Mouse (Mus musculus): ENCODE data around the gene Rab40c. TPM values are rescaled to one million over a fixed set of nuclear protein-coding genes. Genes with fewer than 3 reads are reported as not detected.

Gene Rab40c
- polyA plus RNA-seq (2012; rRNA removed) = 31.3 and 34.8 TPM in 2 replicates

DNA sequence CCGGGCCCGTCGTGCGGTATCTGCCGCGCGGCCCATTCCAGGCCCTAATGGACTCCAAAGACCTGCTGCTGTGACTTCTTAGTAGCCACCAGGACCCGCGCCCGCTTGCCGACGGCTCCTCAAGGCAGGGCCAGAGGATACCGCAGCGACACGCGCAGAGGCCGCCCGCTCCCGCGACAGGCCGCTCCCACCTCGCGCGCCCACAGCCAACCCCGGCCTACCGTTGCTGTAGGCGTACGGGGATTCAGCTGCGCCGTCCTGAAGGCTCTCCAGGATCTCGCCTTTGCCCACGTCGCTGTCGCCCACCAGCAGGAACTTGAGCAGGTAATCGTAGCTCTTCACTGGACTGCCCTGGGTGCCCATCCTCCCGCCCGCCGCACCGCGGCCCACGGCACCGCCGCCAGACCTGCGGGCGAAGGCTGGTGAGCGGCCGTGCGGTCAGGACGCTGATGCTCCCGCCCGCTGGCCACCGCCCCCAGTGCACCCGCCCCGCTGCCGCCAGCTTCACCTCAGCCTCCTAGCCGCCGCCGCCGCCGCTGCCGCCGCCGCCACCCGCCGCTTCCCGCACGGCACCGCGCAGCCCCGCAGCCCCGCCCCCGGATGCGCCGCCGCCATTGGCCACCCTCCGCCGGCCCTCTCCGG, at the start of gene Rab40c:
Rab40c (minus strand) TSS at position 584 of the 642 bp plus-strand sequence.
- Histone ChIP-seq H3K27me3 (replicated peaks; ENCODE audit: control insufficient read depth, insufficient read depth, low read length) (no peaks in the 10 kb centered on the region), H3K4me1 (ENCODE audit: control insufficient read depth, insufficient read depth, low read length) (peaks cover 11% of the 10 kb centered on the region; the same call in 1 of the 2 replicates), H3K4me3 (ENCODE audit: insufficient read depth, low read depth, low read length) (peak within 1 kb of the TSS; percentile 96), H3K27ac (ENCODE audit: insufficient read depth, low read depth, low read length) (peak within 1 kb of the TSS; percentile 96), H3K36me3 (ENCODE audit: control insufficient read depth, insufficient read depth, low read length) (no peaks in the 10 kb centered on the region)
- no peak for DNase-seq
- 1% methylated on average over 77 of the region's 78 CpGs for WGBS
- TF ChIP-seq CTCF (conservative IDR thresholded peaks at IDR 0.05; ENCODE audit: insufficient read depth, insufficient read length, low read depth, low read length) (no peak), POLR2A (IDR thresholded peaks at IDR 0.05; ENCODE audit: low read depth, low read length) (no peak)

DNA sequence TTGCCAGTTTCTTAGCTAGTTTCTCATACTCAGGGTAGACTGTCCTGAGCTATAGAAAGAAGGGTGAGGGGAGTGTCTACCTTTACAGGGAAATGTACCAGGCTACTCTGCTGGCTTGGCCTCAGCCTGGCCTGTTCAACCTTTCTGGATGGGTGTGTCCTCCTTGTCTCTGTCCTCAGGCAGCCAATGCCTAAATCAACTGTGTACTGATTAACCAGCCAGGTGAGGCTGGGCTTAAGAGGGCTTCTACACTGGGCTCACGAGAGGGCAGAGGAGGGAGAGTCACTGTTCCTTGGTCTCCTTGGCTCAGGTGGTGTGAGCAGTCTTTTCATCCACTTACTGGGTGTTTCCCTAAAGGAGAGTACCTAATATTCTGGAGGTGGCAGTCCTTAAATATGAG, 48.6 kb upstream of the Rab40c start:
- H3K36me3 ChIP-seq (ENCODE audit: control insufficient read depth, insufficient read depth, low read length) = no peaks in the 10 kb centered on the region; the same call in 1 of the 2 replicates
- TF ChIP-seq POLR2A (IDR thresholded peaks at IDR 0.05; ENCODE audit: low read depth, low read length) (peak; percentile 15), CTCF (conservative IDR thresholded peaks at IDR 0.05; ENCODE audit: insufficient read depth, insufficient read length, low read depth, low read length) (no peak)
- DNase-seq = peak; percentile 86
- H3K27me3 ChIP-seq (replicated peaks; ENCODE audit: control insufficient read depth, insufficient read depth, low read length) = no peaks in the 10 kb centered on the region
- WGBS = 23% methylated on average over 1 of the region's 1 CpGs
- H3K27ac ChIP-seq (ENCODE audit: insufficient read depth, low read depth, low read length) = peak overlapping the region; percentile 42; the same call in 1 of the 2 replicates
- H3K4me3 ChIP-seq (ENCODE audit: insufficient read depth, low read depth, low read length) = no peak overlapping the region
- H3K4me1 ChIP-seq (ENCODE audit: control insufficient read depth, insufficient read depth, low read length) = peaks cover 14% of the 10 kb centered on the region

DNA sequence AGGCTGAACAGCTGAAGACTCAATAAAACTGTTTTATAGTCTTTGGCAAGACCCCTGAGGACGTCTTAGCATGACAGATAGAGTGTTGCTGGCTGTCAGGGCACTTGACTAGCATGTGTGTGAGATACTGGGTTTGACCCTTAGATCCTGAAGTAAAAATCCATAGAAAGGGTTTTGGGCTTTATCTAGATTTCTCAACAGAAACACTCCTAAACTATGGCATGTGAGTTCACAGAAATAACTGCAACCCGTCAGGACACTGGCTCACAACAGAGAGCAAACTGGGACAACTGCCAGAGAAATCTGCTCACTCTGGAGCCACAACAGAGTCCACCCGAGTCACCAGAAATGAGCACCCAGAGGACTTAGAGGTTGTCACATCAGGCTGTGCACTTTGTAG, 48.1 kb upstream of the Rab40c start:
- peaks cover 14% of the 10 kb centered on the region for H3K4me1 ChIP-seq (ENCODE audit: control insufficient read depth, insufficient read depth, low read length)
- peak; percentile 46 for DNase-seq
- no peaks in the 10 kb centered on the region for H3K36me3 ChIP-seq (ENCODE audit: control insufficient read depth, insufficient read depth, low read length)
- H3K27me3 ChIP-seq (replicated peaks; ENCODE audit: control insufficient read depth, insufficient read depth, low read length) = no peaks in the 10 kb centered on the region
- TF ChIP-seq CTCF (conservative IDR thresholded peaks at IDR 0.05; ENCODE audit: insufficient read depth, insufficient read length, low read depth, low read length) (no peak), POLR2A (IDR thresholded peaks at IDR 0.05; ENCODE audit: low read depth, low read length) (no peak)
- H3K27ac ChIP-seq (ENCODE audit: insufficient read depth, low read depth, low read length) = peak overlapping the region; percentile 24; the same call in 1 of the 2 replicates
- 20% methylated on average over 3 of the region's 3 CpGs for WGBS
- no peak overlapping the region for H3K4me3 ChIP-seq (ENCODE audit: insufficient read depth, low read depth, low read length)

DNA sequence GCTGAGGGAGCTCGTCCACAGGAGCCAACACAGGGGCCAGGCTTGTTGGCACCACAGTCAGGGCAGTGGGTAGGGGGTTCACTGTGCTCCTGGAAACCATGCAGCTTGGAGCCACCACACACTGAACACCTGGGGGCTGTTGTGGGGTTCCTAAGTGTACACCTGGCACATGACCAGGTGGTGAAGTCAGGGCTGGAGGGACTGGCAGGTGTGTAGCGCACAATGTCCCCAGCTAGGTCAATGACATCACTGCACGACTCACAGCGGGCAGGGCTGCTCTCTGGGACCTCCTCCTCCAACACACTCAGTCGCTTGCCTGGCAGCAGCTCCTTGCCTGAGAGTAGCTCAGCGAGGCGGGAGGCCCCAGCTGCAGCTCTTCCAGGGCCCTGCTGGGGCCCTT, 44.7 kb upstream of the Rab40c start:
- H3K4me3 ChIP-seq (ENCODE audit: insufficient read depth, low read depth, low read length) = no peak overlapping the region
- H3K27ac ChIP-seq (ENCODE audit: insufficient read depth, low read depth, low read length) = no peak overlapping the region
- no peak for TF ChIP-seq POLR2A (IDR thresholded peaks at IDR 0.05; ENCODE audit: low read depth, low read length)
- no peak for TF ChIP-seq CTCF (conservative IDR thresholded peaks at IDR 0.05; ENCODE audit: insufficient read depth, insufficient read length, low read depth, low read length)
- no peak for DNase-seq
- no peaks in the 10 kb centered on the region for H3K27me3 ChIP-seq (replicated peaks; ENCODE audit: control insufficient read depth, insufficient read depth, low read length)
- peaks cover 14% of the 10 kb centered on the region for H3K4me1 ChIP-seq (ENCODE audit: control insufficient read depth, insufficient read depth, low read length)
- 80% methylated on average over 7 of the region's 7 CpGs for WGBS
- H3K36me3 ChIP-seq (ENCODE audit: control insufficient read depth, insufficient read depth, low read length) = no peaks in the 10 kb centered on the region

DNA sequence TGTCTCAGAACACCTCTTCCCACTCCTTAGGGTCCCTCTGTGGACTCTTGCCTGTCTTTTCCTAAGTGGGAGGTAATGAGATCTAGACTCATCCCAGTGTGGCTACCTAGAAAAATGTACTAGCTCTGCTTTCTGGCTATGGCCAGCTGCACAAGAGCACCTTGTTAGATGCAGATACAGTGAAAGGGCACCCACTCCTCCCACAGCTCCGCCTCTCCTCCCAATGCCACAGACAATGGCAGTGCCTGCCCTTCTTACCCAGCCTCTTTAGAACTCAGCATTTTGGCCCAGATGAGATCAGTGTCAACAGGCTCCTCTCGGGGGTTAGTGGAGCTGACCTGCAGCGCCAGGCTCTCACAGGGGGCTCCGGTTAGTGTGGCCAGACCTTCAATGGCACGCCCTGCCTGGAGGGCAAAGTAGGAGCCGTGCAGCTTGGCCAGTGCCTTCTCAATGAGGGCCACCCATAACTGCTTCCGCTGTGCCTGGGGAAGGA, 42.9 kb upstream of the Rab40c start:
- Histone ChIP-seq H3K27me3 (replicated peaks; ENCODE audit: control insufficient read depth, insufficient read depth, low read length) (no peaks in the 10 kb centered on the region), H3K36me3 (ENCODE audit: control insufficient read depth, insufficient read depth, low read length) (no peaks in the 10 kb centered on the region), H3K4me1 (ENCODE audit: control insufficient read depth, insufficient read depth, low read length) (0 out of 2 replicates have a peak, but pooled peaks cover 2% of the 10 kb centered on the region), H3K27ac (ENCODE audit: insufficient read depth, low read depth, low read length) (no peak overlapping the region), H3K4me3 (ENCODE audit: insufficient read depth, low read depth, low read length) (no peak overlapping the region)
- no peak for DNase-seq
- TF ChIP-seq CTCF (conservative IDR thresholded peaks at IDR 0.05; ENCODE audit: insufficient read depth, insufficient read length, low read depth, low read length) (no peak), POLR2A (IDR thresholded peaks at IDR 0.05; ENCODE audit: low read depth, low read length) (no peak)
- WGBS = 90% methylated on average over 7 of the region's 7 CpGs

DNA sequence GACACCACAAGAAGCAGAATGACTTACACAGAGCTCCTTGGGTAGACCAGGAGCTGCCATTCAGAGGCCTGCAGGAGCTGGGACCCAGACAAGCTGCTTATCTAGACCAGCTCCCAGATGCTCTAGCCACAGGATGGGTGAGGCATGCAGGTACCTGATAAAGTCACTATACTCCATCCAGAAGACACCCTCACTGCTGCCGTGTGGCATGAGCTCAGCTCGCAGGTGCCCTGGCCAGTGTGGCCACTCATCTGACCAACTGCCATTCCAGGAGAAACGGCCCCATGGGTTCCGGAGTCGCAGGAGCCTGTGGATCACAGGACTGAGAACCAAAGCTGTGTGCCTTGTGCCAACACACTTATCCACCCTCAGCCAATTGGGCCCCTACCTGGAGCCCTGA, 42.0 kb upstream of the Rab40c start:
- no peak for TF ChIP-seq POLR2A (IDR thresholded peaks at IDR 0.05; ENCODE audit: low read depth, low read length)
- TF ChIP-seq CTCF (conservative IDR thresholded peaks at IDR 0.05; ENCODE audit: insufficient read depth, insufficient read length, low read depth, low read length) = no peak
- Histone ChIP-seq H3K36me3 (ENCODE audit: control insufficient read depth, insufficient read depth, low read length) (no peaks in the 10 kb centered on the region), H3K4me3 (ENCODE audit: insufficient read depth, low read depth, low read length) (no peak overlapping the region), H3K4me1 (ENCODE audit: control insufficient read depth, insufficient read depth, low read length) (no peaks in the 10 kb centered on the region), H3K27me3 (replicated peaks; ENCODE audit: control insufficient read depth, insufficient read depth, low read length) (no peaks in the 10 kb centered on the region), H3K27ac (ENCODE audit: insufficient read depth, low read depth, low read length) (no peak overlapping the region)
- 91% methylated on average over 5 of the region's 5 CpGs for WGBS
- no peak for DNase-seq

DNA sequence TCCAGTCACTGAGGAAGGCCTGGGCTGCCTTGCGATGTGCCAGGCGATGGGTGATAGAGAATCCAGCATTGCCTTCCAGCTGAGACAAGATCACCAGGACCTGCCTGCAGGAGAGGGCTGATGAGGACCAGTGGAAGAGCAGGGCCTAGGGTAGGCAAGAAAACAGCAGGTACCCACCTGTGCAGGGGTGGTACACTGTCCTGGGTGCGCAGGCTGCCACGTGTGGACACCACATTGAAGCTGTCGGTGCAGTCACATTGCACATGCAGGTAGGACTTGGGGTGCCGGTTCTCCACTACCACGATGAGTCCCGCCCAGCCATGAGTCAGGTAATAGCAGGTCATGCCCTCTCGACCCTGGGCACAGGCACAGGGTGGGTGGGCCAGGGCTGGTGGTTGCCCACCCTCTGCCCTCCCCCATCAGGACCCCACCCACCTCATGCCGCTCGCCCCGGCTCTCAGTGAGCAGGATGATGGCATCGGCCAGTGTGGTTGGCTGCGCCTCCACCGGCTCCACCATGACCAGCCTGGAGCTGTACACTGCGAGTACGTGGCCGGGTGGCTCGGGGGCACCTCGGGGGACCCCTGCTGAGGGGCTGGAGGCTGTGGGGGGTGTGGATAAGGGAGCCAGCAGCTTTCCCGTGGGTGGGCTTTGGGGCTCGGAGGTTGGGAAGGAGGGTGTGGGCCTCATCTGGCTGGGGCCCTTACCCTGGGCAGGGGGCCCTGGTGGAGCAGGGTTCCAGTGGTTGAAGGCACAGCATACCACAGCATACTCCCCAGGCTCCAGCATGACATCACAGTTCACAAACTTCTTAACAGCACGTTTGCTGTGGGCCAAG, 40.3 kb upstream of the Rab40c start:
- no peak for TF ChIP-seq CTCF (conservative IDR thresholded peaks at IDR 0.05; ENCODE audit: insufficient read depth, insufficient read length, low read depth, low read length)
- TF ChIP-seq POLR2A (IDR thresholded peaks at IDR 0.05; ENCODE audit: low read depth, low read length) = no peak
- 91% methylated on average over 23 of the region's 23 CpGs for WGBS
- H3K27ac ChIP-seq (ENCODE audit: insufficient read depth, low read depth, low read length) = no peak overlapping the region
- no peaks in the 10 kb centered on the region for H3K27me3 ChIP-seq (replicated peaks; ENCODE audit: control insufficient read depth, insufficient read depth, low read length)
- H3K36me3 ChIP-seq (ENCODE audit: control insufficient read depth, insufficient read depth, low read length) = no peaks in the 10 kb centered on the region
- H3K4me3 ChIP-seq (ENCODE audit: insufficient read depth, low read depth, low read length) = no peak overlapping the region
- H3K4me1 ChIP-seq (ENCODE audit: control insufficient read depth, insufficient read depth, low read length) = no peaks in the 10 kb centered on the region
- no peak for DNase-seq
